Mouse (Mus musculus): ENCODE results near the gene Hira. TPM values are rescaled to one million over a fixed set of nuclear protein-coding genes. Genes with fewer than 3 reads are reported as not detected.
"Not testable (repeated sequence)": the region's sequence is repeated elsewhere in the genome, so short reads cannot be mapped to it uniquely, and the experiment has no call there.

The Hira gene
- polyA plus RNA-seq, 1 experiment from 2014 or later: 11.2 TPM

DNA sequence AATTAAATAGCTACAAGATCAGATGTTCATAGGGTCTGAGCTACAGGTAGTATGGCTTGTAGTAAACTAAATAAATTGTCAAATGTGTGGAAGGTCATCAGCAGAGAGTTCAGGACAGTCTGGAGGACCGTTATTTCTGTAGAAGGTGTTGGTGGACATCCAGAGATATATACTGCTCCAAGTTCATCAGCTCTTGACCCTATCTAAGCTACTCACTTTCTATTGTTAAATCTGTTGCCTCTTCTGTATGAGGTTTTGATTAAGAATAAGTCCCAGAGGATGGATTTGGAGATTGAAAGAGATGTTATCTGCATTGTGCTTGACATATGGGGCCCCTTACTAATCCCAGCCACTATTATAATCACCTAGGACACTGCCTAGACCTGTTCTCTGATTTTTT lies 129.9 kb downstream of the Hira start:
- H3K4me1 ChIP-seq (replicated peaks; ENCODE audit: insufficient read depth, low read length): no peaks in the 10 kb centered on the region
- 88% methylated on average over 1 of the region's 1 CpGs for WGBS
- no peak overlapping the region for H3K4me2 ChIP-seq (ENCODE audit: low read length)
- H3K27ac ChIP-seq: no peak overlapping the region
- no peak overlapping the region for H3K4me3 ChIP-seq (replicated peaks; ENCODE audit: low read depth, low read length)
- TF ChIP-seq CTCF (IDR thresholded peaks at IDR 0.05; ENCODE audit: low read depth): no peak
- DNase-seq (ENCODE audit: low spot score): no peak
- ATAC-seq (replicated peaks; ENCODE audit: low FRiP score, low read depth): no peak
- no peaks in the 10 kb centered on the region for H3K36me3 ChIP-seq (ENCODE audit: insufficient read depth, low read length)
- H3K27me3 ChIP-seq (ENCODE audit: insufficient read depth, low read length): no peaks in the 10 kb centered on the region
- H3K9me3 ChIP-seq (replicated peaks; ENCODE audit: low read length): no peaks in the 10 kb centered on the region
- no peak overlapping the region for H3K9ac ChIP-seq (ENCODE audit: low read depth, low read length)

- not testable (repeated sequence) for DNase-seq (ENCODE audit: low spot score)
These were observed 130.4 kb downstream of the Hira start for GRCm38 (mm10) chr16:19007186-19007591.

GRCm38 (mm10) chr16:19010710-19011109 lies 133.9 kb downstream of the Hira start:
- ATAC-seq (replicated peaks; ENCODE audit: low FRiP score, low read depth): no peak
- 66% methylated on average over 2 of the region's 2 CpGs for WGBS
- DNase-seq (ENCODE audit: low spot score): no peak
- Histone ChIP-seq H3K27me3 (ENCODE audit: insufficient read depth, low read length) (no peaks in the 10 kb centered on the region), H3K36me3 (ENCODE audit: insufficient read depth, low read length) (no peaks in the 10 kb centered on the region), H3K9me3 (replicated peaks; ENCODE audit: low read length) (no peaks in the 10 kb centered on the region), H3K27ac (no peak overlapping the region), H3K4me2 (ENCODE audit: low read length) (no peak overlapping the region), H3K4me3 (replicated peaks; ENCODE audit: low read depth, low read length) (no peak overlapping the region), H3K9ac (ENCODE audit: low read depth, low read length) (no peak overlapping the region), H3K4me1 (replicated peaks; ENCODE audit: insufficient read depth, low read length) (no peaks in the 10 kb centered on the region)
- TF ChIP-seq CTCF (IDR thresholded peaks at IDR 0.05; ENCODE audit: low read depth): no peak

More at GRCm38 (mm10) chr16:19007186-19007591, 130.4 kb downstream of the Hira start:
- H3K9me3 ChIP-seq (replicated peaks; ENCODE audit: low read length); H3K4me1 ChIP-seq (replicated peaks; ENCODE audit: insufficient read depth, low read length); H3K27ac ChIP-seq; H3K27me3 ChIP-seq (ENCODE audit: insufficient read depth, low read length); ATAC-seq (replicated peaks; ENCODE audit: low FRiP score, low read depth); H3K9ac ChIP-seq (ENCODE audit: low read depth, low read length); H3K36me3 ChIP-seq (ENCODE audit: insufficient read depth, low read length); H3K4me2 ChIP-seq (ENCODE audit: low read length); H3K4me3 ChIP-seq (replicated peaks; ENCODE audit: low read depth, low read length): not testable (repeated sequence)
- 48% methylated on average over 1 of the region's 1 CpGs for WGBS

GRCm38 (mm10) chr16:19013550-19013949 lies 136.7 kb downstream of the Hira start:
- no peaks in the 10 kb centered on the region for H3K36me3 ChIP-seq (ENCODE audit: insufficient read depth, low read length)
- no peak for ATAC-seq (replicated peaks; ENCODE audit: low FRiP score, low read depth)
- WGBS: 91% methylated on average over 1 of the region's 1 CpGs

DNA sequence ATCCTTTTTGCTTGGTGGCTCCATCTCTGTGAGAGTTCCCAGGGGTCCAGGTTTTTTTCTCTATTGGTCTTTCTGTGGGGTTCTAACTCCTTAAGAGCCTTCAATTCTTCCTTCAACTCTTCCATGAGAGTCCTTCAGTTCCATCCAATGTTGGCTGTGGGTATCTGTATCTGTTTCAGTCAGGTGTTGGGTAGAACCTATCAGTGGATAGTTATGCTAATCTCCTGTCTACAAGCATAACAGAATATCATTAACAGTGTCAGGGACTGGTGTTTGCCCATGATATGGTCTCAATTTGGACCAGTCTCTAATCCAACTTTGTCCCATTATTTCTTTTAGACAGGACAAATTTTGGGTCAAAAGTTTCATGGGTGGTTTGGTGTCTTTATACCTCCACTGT lies 137.8 kb downstream of the Hira start:
- Histone ChIP-seq H3K9me3 (replicated peaks; ENCODE audit: low read length) (no peaks in the 10 kb centered on the region), H3K4me3 (replicated peaks; ENCODE audit: low read depth, low read length) (no peak overlapping the region), H3K9ac (ENCODE audit: low read depth, low read length) (no peak overlapping the region), H3K4me2 (ENCODE audit: low read length) (no peak overlapping the region), H3K27me3 (ENCODE audit: insufficient read depth, low read length) (no peaks in the 10 kb centered on the region), H3K36me3 (ENCODE audit: insufficient read depth, low read length) (no peaks in the 10 kb centered on the region), H3K4me1 (replicated peaks; ENCODE audit: insufficient read depth, low read length) (no peaks in the 10 kb centered on the region), H3K27ac (no peak overlapping the region)
- ATAC-seq (replicated peaks; ENCODE audit: low FRiP score, low read depth) (no peak), DNase-seq (ENCODE audit: low spot score) (no peak)
- TF ChIP-seq CTCF (IDR thresholded peaks at IDR 0.05; ENCODE audit: low read depth): no peak

More at GRCm38 (mm10) chr16:19013550-19013949, 136.7 kb downstream of the Hira start:
- H3K4me1 ChIP-seq (replicated peaks; ENCODE audit: insufficient read depth, low read length): no peaks in the 10 kb centered on the region
- no peak overlapping the region for H3K4me3 ChIP-seq (replicated peaks; ENCODE audit: low read depth, low read length)
- no peak overlapping the region for H3K4me2 ChIP-seq (ENCODE audit: low read length)
- no peaks in the 10 kb centered on the region for H3K27me3 ChIP-seq (ENCODE audit: insufficient read depth, low read length)
- no peak overlapping the region for H3K27ac ChIP-seq
- no peak for TF ChIP-seq CTCF (IDR thresholded peaks at IDR 0.05; ENCODE audit: low read depth)
- DNase-seq (ENCODE audit: low spot score): no peak
- no peaks in the 10 kb centered on the region for H3K9me3 ChIP-seq (replicated peaks; ENCODE audit: low read length)
- no peak overlapping the region for H3K9ac ChIP-seq (ENCODE audit: low read depth, low read length)

Other genes starting within 250 kb of the Hira start
- 10.4 and 12.0 TPM in 2 replicates for gene Sept5, start 247.1 kb upstream of the Hira start, polyA plus RNA-seq (2015; fragmentation: Nextera tagmentation; extraction: Ambion mirVana)
- gene Cldn5, start 100.2 kb upstream of the Hira start, polyA plus RNA-seq (2015; fragmentation: Nextera tagmentation; extraction: Ambion mirVana): 107 and 113 TPM in 2 replicates
- 82.3 and 86.1 TPM in 2 replicates for gene Ufd1, start 65.3 kb upstream of the Hira start, polyA plus RNA-seq (2015; fragmentation: Nextera tagmentation; extraction: Ambion mirVana)
- gene Cdc45, start 65.0 kb upstream of the Hira start, polyA plus RNA-seq (2015; fragmentation: Nextera tagmentation; extraction: Ambion mirVana): 20.1 and 24.9 TPM in 2 replicates
- gene 2510002D24Rik, start 40.5 kb upstream of the Hira start, polyA plus RNA-seq (2015; fragmentation: Nextera tagmentation; extraction: Ambion mirVana): 27.5 and 30.5 TPM in 2 replicates
- gene Gm28539, start 40.5 kb upstream of the Hira start, polyA plus RNA-seq (2015; fragmentation: Nextera tagmentation; extraction: Ambion mirVana): not detected in 2 replicates
- 89.9 and 96.5 TPM in 2 replicates for gene Mrpl40, start 175 bp upstream of the Hira start, polyA plus RNA-seq (2015; fragmentation: Nextera tagmentation; extraction: Ambion mirVana)

Measured in kidney, postnatal 0 days (tissue).